Mouse (Mus musculus) frontal cortex, postnatal 14 days (tissue): ENCODE results near the gene Dnph1.

Experiments used
- DNase-seq, 2 experiments: peaks; one replicate each; pipeline ENCODE4 v3.0.0; 2022; ENCODE audit warnings: low spot score in 2 of 2

Dnph1 gene

DNA sequence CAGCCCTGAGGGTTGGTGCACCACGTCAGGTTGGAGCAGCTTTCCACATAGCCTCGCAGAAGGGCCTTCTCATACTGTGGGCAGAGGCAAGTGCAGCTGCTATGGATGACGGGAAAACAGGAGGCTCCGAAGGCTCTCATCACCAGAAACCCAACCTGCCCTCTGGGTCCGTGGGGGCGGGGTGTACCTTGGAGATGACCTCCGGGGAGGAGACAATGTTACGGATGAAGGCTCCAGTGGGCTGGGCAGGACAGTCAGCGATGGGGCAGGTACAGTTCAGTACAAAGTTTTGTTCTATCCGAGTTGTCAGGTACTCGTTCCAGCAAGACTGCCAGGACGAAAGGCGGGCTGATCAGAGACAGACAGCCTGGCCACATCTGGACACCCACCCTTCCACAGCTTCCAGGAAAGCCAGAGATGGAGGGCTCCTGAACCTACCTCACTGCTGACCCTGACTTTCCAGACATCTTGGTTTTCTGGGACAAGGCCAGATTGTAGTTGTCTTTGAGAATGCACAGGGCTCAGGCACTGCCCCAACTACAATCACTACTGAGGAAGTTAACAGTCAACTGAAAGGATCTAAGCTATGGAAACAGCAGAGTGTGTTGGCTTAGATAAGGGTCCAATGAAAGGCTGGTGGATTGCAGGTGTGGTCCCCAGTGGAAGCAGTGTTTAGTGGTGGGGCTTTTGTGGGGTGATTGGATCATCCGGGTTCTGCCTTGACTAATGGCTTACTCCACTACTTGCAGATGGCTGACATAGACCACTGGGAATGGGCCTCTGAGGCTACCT is 7.5 kb downstream of the Dnph1 start:
- no peak for DNase-seq

DNA sequence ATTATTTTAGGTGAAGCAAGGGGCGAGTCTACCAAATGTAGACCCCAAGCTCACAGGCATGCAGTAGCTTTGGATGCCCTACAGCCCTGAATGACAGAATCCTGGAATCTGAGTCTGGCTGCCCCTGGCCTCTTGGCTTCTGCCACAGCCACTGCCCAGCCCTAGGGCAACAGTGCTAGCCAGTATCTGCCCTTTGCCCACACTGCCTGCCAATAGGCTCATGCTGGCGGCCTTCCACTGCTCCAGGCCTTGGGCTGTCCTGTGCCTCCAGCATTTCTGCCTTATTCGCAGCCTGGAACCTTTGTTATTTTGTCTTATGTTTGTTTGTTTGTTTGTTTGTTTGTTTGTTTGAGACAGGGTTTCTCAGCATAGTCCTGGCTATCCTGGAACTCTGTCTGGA is 9.1 kb downstream of the Dnph1 start:
- no peak for DNase-seq

DNA sequence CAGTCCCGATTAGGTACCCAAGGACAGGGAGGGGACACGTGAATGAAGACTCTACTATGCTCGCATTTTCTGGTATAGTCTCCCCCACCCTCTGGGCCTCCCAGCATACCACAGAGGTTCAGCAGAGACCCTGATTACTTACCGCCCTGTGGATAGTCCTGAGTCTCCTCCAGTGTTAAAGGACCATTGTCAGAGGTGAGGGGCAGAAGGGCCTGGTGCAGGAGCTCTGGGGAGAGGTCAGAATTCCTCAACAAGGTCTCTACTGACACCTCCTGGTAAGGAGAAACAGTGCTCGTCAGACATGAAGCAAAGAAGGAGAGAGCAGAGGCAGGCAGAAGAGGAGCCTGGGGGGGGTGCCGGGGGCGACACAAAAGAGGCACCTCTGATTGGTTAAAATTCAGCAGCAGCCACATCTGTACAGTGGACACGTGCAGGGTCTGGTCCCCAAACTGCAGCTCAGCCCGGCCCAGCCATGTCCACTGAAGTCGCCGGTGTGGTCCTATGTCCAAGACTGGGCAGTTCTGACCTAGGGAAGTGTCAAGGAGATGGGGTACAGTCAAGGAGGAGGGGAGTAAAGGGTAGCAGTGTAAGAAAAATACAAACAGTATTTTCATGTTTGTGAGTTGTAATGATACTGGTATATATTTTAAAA is 14.7 kb downstream of the Dnph1 start:
- no peak for DNase-seq

DNA sequence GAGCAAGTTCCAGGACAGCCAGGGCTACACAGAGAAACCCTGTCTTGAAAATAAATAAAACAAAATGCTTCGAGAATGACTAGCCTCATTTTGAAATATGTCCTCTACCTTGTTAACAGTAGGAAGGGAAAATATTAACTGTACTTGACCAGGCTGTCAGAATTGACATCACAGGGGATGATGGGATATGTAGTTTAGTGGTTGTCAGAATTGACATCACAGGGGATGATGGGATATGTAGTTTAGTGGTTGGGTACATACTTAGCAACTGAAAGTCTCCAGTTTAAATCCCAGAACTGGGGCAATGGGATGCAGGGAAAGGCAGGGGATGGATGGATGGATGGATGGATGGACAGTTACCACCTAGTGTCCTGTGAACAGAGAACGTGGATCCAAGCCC is 16.8 kb downstream of the Dnph1 start:
- no peak for DNase-seq

DNA sequence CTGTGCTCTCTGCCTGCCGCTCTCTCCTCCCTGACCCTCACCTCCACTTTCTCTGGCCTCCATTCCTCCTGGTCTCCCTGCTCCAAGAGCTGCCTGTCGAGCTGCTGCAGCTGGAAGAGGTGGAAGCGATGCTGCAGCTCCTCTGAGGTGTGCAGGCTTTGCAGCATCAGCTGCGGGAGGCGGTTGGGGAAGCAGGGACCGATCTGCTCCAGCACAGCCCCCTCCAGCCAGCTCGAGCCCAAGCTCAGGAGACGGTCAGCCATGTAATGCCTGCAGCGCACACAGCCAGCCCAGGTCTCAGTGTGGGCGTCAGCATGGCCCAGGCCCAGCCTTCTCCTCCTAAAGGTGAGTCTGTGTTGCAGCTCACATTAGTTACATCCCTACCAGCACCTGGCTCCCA is 23.5 kb downstream of the Dnph1 start:
- DNase-seq, result no peak

DNA sequence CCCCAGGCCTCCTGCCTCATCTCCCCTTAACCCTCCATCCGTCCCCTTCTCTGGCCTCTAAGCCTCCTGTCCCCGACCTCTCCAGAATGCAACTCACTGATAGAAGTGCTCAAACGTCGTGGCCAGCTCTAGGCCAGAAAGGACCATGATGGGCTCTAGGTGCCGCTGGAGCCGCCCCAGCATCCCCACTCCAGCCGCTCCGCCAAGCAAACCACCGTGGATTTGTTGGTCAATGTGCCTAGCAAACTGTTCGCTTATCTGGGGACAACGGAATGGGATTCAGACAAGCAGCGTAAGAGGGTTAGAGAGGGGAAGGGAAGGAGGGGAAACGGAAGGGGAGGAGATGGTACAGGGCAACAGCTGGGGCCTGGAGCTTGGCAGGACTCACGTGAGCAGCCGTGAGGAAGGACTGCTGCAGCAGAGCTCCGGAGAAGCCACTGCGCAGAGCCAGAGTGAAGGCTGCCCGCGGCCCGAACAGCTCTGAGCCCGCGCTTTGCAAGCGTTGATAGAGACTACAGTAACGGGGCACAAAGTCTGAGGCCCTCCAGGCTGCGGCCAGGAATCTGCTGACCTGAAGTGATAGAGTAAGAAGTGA is 24.0 kb downstream of the Dnph1 start:
- DNase-seq, result no peak

DNA sequence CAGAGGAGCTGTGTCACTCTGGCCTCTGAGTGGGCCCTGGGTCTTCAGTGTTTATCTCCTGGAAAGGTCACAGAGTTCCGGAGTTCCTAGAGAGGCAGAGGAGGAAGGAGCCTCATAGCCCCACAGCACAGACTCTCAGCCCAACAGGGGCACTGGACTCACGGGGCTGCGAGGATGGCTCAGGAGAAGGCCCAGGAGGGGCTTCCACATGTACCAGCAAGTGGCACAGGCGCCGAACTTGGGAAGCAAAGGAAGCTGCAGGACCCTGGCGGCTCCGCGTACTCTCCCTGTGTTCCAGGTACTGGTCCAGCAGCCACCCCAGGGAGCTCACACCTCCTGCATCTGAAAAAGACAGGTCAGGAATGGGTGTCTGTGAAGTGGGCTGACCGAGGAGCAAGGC is 24.7 kb downstream of the Dnph1 start:
- no peak for DNase-seq

DNA sequence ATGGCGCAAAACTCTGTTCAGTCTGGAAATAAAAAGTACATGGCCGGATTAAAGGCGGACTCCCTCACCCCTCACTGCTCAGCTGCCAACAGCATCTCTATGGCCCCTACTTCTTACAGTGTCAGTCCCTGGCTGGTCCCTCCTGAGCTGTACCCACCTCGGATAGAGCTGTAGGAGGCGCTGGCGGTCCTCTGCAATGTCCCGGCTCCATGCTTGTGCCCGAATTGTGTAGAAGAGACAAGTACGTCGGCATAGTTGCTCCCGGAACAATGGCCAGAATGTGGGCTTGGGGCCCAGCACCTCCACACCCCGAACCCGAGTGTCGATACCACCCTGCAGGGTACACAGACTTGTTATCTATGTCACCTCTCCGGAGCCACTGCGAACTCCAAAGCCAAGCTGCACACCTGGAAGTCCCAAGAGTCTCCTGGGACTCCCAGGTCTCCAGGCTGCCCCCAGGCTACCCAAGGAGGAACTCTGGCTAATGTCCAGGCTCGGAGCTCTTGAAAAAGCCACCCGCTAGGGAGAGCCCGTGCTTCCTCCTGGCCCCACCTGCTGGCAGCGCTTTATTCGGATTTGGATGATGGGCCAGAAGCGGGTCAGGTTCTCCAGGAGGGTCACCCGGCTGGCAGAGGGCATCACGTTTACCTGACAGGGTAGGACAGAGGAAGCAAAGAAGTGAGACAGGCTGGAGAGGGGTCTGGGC is 25.6 kb downstream of the Dnph1 start:
- DNase-seq, result no peak

DNA sequence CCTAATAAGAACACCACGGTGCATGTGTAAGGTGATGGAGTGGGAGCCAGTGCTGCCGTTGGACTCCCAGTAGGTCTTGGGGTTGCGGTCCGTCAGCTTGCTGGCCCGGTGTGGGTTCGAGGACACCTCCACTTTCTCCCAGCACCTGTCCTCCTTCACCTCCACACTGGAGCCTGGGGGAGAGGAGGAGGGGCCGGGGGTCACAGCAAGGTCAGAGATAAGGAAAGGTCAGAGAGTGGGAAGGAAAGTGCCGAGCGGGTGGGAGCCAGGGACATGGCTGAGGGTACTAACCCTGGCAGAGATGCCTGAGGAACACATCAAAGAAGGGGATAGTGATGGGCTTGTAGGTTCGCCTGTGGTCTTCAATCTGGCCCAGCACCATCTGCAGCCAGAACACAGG is 28.6 kb downstream of the Dnph1 start:
- no peak for DNase-seq

DNA sequence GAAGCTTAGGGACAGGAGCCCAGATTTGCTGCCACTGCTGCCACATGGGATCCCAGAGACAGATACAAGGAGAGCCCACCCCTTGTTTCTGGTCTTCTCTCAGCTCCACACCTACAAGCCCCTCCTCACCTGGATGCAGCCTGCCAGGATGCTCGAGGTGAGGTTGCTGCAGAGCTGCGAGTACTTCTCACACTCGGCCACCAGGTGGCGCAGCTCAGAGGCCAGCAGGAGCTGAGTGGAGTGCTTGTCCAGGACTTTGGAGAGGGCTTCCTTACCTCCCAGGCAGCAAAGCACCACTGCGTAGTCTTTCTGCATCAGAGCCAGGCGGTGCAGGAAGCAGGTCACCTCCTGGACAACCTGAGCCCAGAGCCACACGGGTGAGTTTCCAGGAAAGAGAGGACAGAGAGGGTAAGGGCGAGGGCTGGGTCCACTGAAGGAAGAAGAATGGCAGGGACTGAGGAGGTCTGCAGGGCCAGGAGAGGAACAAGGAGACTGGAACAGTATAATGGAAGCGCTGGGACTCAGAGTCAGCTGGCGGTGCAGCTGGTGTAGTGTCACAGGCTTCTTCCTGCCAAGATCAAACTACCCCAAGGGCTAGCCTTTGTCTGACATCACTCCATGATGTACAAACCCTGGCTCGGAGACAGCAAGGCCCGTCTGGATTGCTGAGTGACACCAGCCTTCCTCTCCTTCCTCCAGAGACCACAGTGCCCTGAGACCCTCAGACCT is 29.2 kb downstream of the Dnph1 start:
- DNase-seq, result peak in 1 of 2 experiments; percentile 46

DNA sequence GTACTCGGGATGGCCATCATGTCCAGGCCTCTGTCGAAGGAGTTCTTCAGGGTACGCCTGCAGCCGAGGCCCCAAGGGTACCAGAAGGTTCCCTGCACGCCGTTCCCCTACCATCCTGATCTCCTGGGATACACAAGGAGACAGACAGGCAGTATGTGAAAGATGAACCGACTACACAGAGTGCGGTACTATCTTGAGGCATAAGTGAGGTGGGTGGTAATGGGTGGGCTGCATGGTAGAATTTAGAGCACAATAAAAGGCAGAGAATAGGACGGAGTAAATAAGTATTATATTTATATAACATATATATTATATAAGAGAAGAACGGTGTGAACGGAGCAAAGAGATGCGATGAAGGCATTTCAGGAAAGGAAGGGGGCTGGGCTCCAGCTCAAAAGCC is 47.1 kb downstream of the Dnph1 start:
- no peak for DNase-seq

DNA sequence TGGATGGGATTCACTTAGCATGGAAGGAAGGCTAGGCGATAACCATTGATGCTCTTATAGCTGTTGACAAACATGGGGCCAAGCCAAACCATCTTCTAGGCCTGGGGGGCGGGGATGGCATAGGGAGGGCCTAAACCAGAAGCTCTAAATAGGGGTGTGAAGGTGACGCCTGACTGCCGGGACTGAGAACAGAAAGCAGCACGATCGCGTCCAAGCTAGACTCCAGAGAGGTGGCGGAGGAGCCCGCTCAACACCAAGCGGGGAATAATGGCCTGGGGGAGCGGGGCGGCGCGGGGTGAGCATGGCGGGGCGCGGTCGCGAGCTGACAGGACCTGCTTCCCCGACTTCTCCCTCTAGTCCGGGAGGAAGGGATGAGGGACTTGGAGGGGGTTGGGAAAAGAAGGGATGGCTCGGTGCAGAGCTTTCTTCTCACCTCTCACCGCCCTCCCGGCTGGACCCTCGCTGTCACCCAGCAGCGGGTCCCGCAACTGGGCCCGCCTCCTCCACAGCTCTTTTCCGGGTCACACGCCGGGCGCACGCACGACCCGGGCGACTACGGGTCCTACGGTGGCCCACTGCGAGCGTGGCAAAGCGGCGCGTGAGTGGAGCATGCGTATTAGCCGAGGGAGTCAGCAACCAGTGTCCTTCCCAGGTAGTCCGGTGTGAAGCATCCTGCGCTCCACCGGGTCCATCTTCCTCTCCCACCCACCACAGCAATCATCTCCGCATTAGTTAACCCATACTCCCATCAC is 49.5 kb downstream of the Dnph1 start, which contains the start of gene Cul9:
Gene Cul9, minus strand, starts transcription at position 576 of the 752 bp plus-strand sequence.
- peak; percentile 81 to 85 for DNase-seq

DNA sequence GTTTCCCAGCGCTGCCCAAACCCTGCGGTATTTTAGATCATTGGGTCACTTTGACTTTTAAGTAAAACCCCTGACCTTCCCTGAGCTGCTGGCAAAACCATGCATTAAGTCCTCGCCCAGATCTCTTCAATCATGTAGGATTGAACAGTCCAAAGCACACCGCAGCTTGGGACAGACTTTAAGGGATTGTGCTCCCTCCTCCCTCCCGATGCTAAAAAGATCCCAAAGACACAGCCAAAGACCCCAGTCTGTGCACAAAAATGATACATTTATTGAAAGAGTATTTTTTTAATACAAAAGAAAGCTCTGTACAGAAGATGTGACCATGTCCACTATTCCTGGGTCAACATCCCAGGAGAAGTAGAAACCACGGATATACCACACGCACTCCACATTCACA is 50.1 kb downstream of the Dnph1 start:
- no peak for DNase-seq

DNA sequence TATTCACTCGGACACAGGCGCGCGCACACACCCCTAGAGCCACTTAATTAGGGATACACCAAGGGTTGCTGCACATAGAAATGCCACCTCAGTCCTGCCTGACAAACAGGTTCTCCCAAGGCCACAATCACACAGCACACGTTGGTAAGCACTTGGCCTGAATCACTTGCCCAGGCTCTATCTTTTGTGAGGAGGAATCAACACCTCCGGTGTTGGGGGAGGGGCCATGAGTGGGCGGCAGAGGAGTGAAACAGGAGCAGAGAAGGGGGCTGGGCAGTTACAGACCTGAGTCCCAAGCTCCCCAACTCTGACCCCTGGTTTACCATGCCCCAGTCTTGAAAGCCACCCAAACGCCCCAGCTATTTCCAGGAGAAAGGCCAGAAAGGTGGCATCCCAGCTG is 50.5 kb downstream of the Dnph1 start:
- DNase-seq, result no peak

DNA sequence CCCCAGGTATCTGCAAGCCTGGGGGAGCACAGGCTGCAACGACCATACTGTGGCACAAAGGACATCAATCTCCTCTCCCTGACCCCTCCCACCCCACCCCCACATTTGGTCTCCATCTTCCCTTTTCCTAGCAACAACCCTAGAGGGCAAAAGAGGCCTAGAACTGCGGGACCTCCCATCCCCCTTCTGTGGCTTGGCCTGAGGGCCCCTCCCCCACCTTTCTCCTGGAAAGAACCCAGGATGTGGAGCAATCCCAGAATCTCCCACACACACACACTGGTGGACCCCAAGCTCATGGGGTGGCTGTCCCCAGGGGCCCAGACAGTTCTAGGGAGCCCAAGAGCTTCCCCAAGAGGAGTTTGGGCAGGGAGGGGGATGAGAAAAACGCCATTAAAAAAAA is 51.4 kb downstream of the Dnph1 start:
- DNase-seq, result no peak

DNA sequence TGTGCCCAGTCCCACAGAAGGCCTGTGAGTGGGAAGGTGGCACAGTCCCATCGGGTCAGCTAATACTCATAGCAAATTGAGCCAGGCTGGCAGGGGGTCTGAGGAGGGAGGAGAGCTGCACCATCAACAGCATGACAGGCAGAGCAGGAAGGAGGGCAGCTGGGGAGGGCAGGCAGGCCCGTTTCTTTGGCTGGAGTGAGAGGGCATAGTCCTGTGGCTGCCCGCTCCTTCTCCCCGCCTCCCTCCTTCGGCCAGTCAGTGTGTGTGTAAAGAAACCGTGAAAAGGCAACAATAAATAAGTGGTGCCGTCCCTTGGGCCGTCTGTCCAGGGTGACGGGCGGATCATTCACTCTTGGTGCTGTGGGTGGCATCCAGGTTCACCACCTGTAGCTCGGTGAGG is 52.2 kb downstream of the Dnph1 start:
- no peak for DNase-seq

DNA sequence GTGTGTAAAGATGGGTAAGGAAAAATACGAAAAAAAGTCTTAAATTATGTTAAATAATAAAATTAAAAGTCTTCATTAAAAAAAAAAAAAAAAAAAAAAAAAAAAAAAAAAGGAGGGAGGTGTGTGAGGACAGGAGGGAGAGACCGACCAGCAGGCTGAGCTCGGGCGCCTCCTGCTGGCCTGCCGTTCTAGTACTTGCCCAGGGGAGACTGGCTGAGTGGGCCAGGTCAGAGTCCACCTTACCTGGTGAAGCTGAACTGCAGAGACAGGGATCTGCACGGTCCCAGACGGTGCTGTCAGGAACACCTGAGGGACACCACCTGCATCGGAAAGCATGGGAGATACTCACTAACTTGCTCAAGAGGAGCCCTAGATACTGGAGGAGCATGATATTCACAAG is 52.7 kb downstream of the Dnph1 start:
- DNase-seq, result no peak
